Mouse (Mus musculus): ENCODE data around the gene Kcnj9. TPM values are rescaled to one million over a fixed set of nuclear protein-coding genes. Genes with fewer than 3 reads are reported as not detected.
A peak's percentile ranks its signal among the peaks of the same experiment; 100 is the strongest.

The Kcnj9 gene
- polyA plus RNA-seq, 1 experiment from 2014 or later: 4.2 TPM

DNA sequence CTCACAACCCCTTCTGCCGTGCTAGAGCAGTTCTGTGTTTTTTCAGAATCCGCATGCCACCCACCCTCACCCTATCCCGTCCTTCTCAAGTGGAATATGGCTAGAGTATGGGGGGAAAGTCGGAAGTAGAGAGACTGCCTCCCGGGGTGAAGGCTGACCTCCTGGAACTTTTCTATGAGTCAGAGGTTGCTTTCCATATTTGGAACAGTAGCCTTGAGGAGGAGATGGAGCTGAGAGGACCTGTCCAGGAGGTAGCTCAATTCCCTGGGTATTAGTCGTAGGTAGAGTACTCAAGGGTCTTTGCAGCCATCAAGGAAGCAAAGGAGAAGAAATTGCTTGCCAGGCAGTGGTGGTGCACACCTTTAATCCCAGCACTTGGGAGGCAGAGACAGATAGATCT lies 22.9 kb upstream of the Kcnj9 start:
- H3K36me3 ChIP-seq (ENCODE audit: control insufficient read depth, insufficient read depth): no peaks in the 10 kb centered on the region
- ATAC-seq: no peak
- peaks cover 21% of the 10 kb centered on the region for H3K4me1 ChIP-seq (replicated peaks; ENCODE audit: control insufficient read depth, insufficient read depth, low read length)
- no peaks in the 10 kb centered on the region for H3K9me3 ChIP-seq (ENCODE audit: control insufficient read depth, low read length)
- no peak overlapping the region for H3K27ac ChIP-seq (ENCODE audit: low read length)
- H3K9ac ChIP-seq (replicated peaks; ENCODE audit: low read depth, low read length): no peak overlapping the region
- no peaks in the 10 kb centered on the region for H3K27me3 ChIP-seq (replicated peaks; ENCODE audit: control insufficient read depth, insufficient read depth, low read length)
- no peak overlapping the region for H3K4me2 ChIP-seq (ENCODE audit: low read length)
- H3K4me3 ChIP-seq (replicated peaks; ENCODE audit: low read length): no peak overlapping the region
- 79% methylated on average over 6 of the region's 6 CpGs for WGBS

DNA sequence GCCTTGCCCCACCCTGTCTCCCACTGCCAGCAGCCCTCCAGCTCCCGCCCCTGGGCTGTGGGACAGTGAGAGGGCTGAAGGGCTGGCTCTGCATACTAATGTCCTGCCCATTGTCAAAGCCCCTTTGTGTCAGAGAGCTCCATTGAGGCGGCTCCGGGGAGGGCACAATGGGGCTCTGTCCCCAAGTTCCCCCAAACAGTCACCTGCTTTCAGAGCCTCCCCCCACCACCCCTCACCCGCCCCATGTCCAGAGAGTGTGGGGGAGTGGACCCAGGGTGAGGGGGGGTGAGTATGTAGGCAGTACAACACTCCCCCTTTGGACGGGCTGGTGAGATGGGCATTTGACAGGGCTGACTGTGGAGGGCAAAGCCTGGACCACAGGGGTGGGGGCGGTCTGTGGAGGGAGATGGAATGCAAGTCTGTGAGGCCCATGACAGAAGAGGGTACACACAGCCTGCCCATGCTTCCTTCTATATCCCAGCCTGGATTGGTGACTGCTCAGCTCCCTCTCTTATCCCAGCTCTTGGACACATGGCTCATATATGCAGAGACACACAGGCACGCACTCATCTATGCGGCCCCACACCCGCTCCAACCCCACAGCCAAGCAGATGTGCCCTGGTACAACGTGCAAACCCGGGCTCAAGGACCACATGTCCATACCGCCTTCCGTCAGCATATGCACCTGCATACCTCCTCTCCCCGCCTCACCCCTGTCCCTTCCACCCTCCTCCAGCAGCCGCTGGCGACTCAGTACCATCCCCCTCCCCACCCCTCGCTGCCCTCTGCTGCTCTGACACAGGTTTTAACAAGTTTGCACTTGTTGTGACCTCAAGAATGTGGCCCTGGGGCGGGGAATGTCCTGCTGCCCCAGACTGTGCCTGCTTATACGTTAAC lies 21.0 kb upstream of the Kcnj9 start:
- peak overlapping the region; percentile 28; the same call in 1 of the 2 replicates for H3K4me2 ChIP-seq (ENCODE audit: low read length)
- no peaks in the 10 kb centered on the region for H3K9me3 ChIP-seq (ENCODE audit: control insufficient read depth, low read length)
- H3K36me3 ChIP-seq (ENCODE audit: control insufficient read depth, insufficient read depth): no peaks in the 10 kb centered on the region
- ATAC-seq: peak; percentile 96
- no peak overlapping the region for H3K4me3 ChIP-seq (replicated peaks; ENCODE audit: low read length)
- WGBS: 2% methylated on average over 19 of the region's 19 CpGs
- peak overlapping the region; percentile 28 for H3K9ac ChIP-seq (replicated peaks; ENCODE audit: low read depth, low read length)
- peaks cover 18% of the 10 kb centered on the region for H3K4me1 ChIP-seq (replicated peaks; ENCODE audit: control insufficient read depth, insufficient read depth, low read length)
- no peaks in the 10 kb centered on the region for H3K27me3 ChIP-seq (replicated peaks; ENCODE audit: control insufficient read depth, insufficient read depth, low read length)
- peak overlapping the region; percentile 76 for H3K27ac ChIP-seq (ENCODE audit: low read length)

DNA sequence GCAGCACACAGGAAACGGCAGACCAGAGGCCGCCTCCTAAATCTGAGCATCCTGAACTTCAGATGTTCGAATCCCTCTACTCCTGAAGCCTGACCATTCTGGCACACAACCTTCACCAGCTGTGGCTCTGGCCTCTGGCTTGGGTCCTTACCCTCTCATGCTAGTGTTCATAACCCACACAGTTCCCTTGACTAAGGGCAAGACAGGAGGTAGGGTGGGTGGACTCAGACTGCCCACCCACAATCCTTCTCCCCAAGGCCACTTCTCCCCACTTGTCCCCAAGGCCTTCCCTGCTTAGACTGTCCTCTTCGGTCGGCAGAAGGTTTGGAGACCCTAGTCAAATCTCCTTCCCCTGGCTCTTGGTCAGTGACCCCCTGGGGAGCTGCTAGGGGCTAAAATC lies 20.4 kb upstream of the Kcnj9 start:
- Histone ChIP-seq H3K27me3 (replicated peaks; ENCODE audit: control insufficient read depth, insufficient read depth, low read length) (no peaks in the 10 kb centered on the region), H3K4me3 (replicated peaks; ENCODE audit: low read length) (no peak overlapping the region), H3K36me3 (ENCODE audit: control insufficient read depth, insufficient read depth) (no peaks in the 10 kb centered on the region), H3K27ac (ENCODE audit: low read length) (peak overlapping the region; percentile 76), H3K4me1 (replicated peaks; ENCODE audit: control insufficient read depth, insufficient read depth, low read length) (peaks cover 13% of the 10 kb centered on the region), H3K4me2 (ENCODE audit: low read length) (no peak overlapping the region), H3K9me3 (ENCODE audit: control insufficient read depth, low read length) (no peaks in the 10 kb centered on the region), H3K9ac (replicated peaks; ENCODE audit: low read depth, low read length) (peak overlapping the region; percentile 28)
- ATAC-seq: peak; percentile 21
- 17% methylated on average over 5 of the region's 5 CpGs for whole genome bisulfite sequencing

GRCm38 (mm10) chr1:172347382-172347781 lies 18.3 kb upstream of the Kcnj9 start:
- 90% methylated on average over 12 of the region's 12 CpGs for WGBS
- Histone ChIP-seq H3K4me1 (replicated peaks; ENCODE audit: control insufficient read depth, insufficient read depth, low read length) (peaks cover 13% of the 10 kb centered on the region), H3K27ac (ENCODE audit: low read length) (no peak overlapping the region), H3K9ac (replicated peaks; ENCODE audit: low read depth, low read length) (no peak overlapping the region), H3K4me2 (ENCODE audit: low read length) (no peak overlapping the region), H3K9me3 (ENCODE audit: control insufficient read depth, low read length) (no peaks in the 10 kb centered on the region), H3K36me3 (ENCODE audit: control insufficient read depth, insufficient read depth) (no peaks in the 10 kb centered on the region), H3K27me3 (replicated peaks; ENCODE audit: control insufficient read depth, insufficient read depth, low read length) (no peaks in the 10 kb centered on the region), H3K4me3 (replicated peaks; ENCODE audit: low read length) (no peak overlapping the region)
- ATAC-seq: no peak

GRCm38 (mm10) chr1:172346707-172347106 lies 17.6 kb upstream of the Kcnj9 start:
- no peak overlapping the region for H3K27ac ChIP-seq (ENCODE audit: low read length)
- no peak overlapping the region for H3K4me3 ChIP-seq (replicated peaks; ENCODE audit: low read length)
- no peak for ATAC-seq
- no peaks in the 10 kb centered on the region for H3K9me3 ChIP-seq (ENCODE audit: control insufficient read depth, low read length)
- H3K4me2 ChIP-seq (ENCODE audit: low read length): no peak overlapping the region
- H3K9ac ChIP-seq (replicated peaks; ENCODE audit: low read depth, low read length): no peak overlapping the region
- H3K27me3 ChIP-seq (replicated peaks; ENCODE audit: control insufficient read depth, insufficient read depth, low read length): no peaks in the 10 kb centered on the region
- peaks cover 13% of the 10 kb centered on the region for H3K4me1 ChIP-seq (replicated peaks; ENCODE audit: control insufficient read depth, insufficient read depth, low read length)
- WGBS: 86% methylated on average over 10 of the region's 10 CpGs
- H3K36me3 ChIP-seq (ENCODE audit: control insufficient read depth, insufficient read depth): no peaks in the 10 kb centered on the region

- H3K9me3 ChIP-seq (ENCODE audit: control insufficient read depth, low read length): no peaks in the 10 kb centered on the region
- no peak for ATAC-seq
Measured at GRCm38 (mm10) chr1:172344820-172345219, 15.7 kb upstream of the Kcnj9 start.

DNA sequence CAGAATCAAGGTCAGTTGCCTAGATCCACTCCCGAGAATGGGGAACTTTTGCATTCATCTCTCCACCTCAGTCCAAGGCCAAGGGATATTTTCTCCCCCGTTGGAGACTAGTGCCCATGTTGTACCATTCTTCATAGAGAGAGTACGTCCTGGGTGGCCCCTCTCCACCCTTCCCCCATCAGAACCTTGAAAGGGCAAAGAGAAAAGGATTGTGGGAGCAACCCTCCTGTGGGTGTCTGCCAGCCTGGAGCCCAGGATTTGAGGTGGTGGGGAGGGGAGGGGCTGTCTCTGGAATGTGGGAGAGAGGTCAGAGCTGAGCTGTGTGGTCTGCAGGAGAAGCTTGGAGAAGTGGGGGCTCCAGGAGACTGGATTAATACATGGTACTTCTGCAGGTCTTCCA lies 14.8 kb upstream of the Kcnj9 start:
- Histone ChIP-seq H3K4me1 (replicated peaks; ENCODE audit: control insufficient read depth, insufficient read depth, low read length) (peaks cover 5% of the 10 kb centered on the region), H3K27ac (ENCODE audit: low read length) (peak overlapping the region; percentile 58; the same call in 1 of the 2 replicates), H3K27me3 (replicated peaks; ENCODE audit: control insufficient read depth, insufficient read depth, low read length) (no peaks in the 10 kb centered on the region), H3K4me2 (ENCODE audit: low read length) (no peak overlapping the region), H3K9me3 (ENCODE audit: control insufficient read depth, low read length) (no peaks in the 10 kb centered on the region), H3K4me3 (replicated peaks; ENCODE audit: low read length) (no peak overlapping the region), H3K9ac (replicated peaks; ENCODE audit: low read depth, low read length) (no peak overlapping the region), H3K36me3 (ENCODE audit: control insufficient read depth, insufficient read depth) (no peaks in the 10 kb centered on the region)
- WGBS: 34% methylated on average over 3 of the region's 3 CpGs
- no peak for ATAC-seq

More at GRCm38 (mm10) chr1:172344820-172345219, 15.7 kb upstream of the Kcnj9 start:
- 87% methylated on average over 7 of the region's 7 CpGs for WGBS
- H3K4me1 ChIP-seq (replicated peaks; ENCODE audit: control insufficient read depth, insufficient read depth, low read length): peaks cover 10% of the 10 kb centered on the region
- H3K27ac ChIP-seq (ENCODE audit: low read length): no peak overlapping the region
- H3K36me3 ChIP-seq (ENCODE audit: control insufficient read depth, insufficient read depth): no peaks in the 10 kb centered on the region
- no peak overlapping the region for H3K4me2 ChIP-seq (ENCODE audit: low read length)
- H3K27me3 ChIP-seq (replicated peaks; ENCODE audit: control insufficient read depth, insufficient read depth, low read length): no peaks in the 10 kb centered on the region
- no peak overlapping the region for H3K9ac ChIP-seq (replicated peaks; ENCODE audit: low read depth, low read length)
- no peak overlapping the region for H3K4me3 ChIP-seq (replicated peaks; ENCODE audit: low read length)

DNA sequence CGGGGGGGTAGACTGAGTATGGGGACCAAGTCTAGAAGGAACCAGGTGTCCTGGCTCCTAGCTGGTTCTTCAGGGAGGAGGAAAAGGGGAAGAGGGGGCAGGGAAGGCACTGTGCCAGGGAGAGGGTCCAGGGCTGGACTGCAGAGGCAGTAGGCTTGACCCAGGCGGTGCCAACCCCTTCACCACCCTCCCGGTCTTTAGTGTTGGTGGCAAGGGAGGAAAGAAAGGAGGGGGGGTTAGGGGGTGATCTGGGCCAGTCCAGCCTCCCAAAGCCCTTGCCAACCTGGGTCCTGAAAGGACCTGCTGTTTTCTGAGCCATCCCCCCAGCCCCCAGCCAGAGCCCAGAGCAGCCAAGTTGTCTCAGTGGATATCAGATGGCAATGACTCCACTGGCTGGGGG lies 13.6 kb upstream of the Kcnj9 start:
- Histone ChIP-seq H3K27me3 (replicated peaks; ENCODE audit: control insufficient read depth, insufficient read depth, low read length) (no peaks in the 10 kb centered on the region), H3K36me3 (ENCODE audit: control insufficient read depth, insufficient read depth) (no peaks in the 10 kb centered on the region), H3K27ac (ENCODE audit: low read length) (peak overlapping the region; percentile 59), H3K4me3 (replicated peaks; ENCODE audit: low read length) (peak overlapping the region; percentile 53), H3K9ac (replicated peaks; ENCODE audit: low read depth, low read length) (no peak overlapping the region), H3K9me3 (ENCODE audit: control insufficient read depth, low read length) (no peaks in the 10 kb centered on the region), H3K4me1 (replicated peaks; ENCODE audit: control insufficient read depth, insufficient read depth, low read length) (peaks cover 5% of the 10 kb centered on the region), H3K4me2 (ENCODE audit: low read length) (peak overlapping the region; percentile 65)
- WGBS: 52% methylated on average over 3 of the region's 3 CpGs
- peak; percentile 45 for ATAC-seq

GRCm38 (mm10) chr1:172341386-172341785 lies 12.3 kb upstream of the Kcnj9 start:
- H3K4me3 ChIP-seq (replicated peaks; ENCODE audit: low read length): peak overlapping the region; percentile 53
- 12% methylated on average over 10 of the region's 10 CpGs for WGBS
- H3K9me3 ChIP-seq (ENCODE audit: control insufficient read depth, low read length): no peaks in the 10 kb centered on the region
- peak overlapping the region; percentile 65 for H3K4me2 ChIP-seq (ENCODE audit: low read length)
- H3K27me3 ChIP-seq (replicated peaks; ENCODE audit: control insufficient read depth, insufficient read depth, low read length): no peaks in the 10 kb centered on the region
- ATAC-seq: peak; percentile 2; the same call in 1 of the 2 replicates
- peak overlapping the region; percentile 33; the same call in 1 of the 2 replicates for H3K9ac ChIP-seq (replicated peaks; ENCODE audit: low read depth, low read length)
- peaks cover 5% of the 10 kb centered on the region for H3K4me1 ChIP-seq (replicated peaks; ENCODE audit: control insufficient read depth, insufficient read depth, low read length)
- peak overlapping the region; percentile 33; the same call in 1 of the 2 replicates for H3K27ac ChIP-seq (ENCODE audit: low read length)
- H3K36me3 ChIP-seq (ENCODE audit: control insufficient read depth, insufficient read depth): no peaks in the 10 kb centered on the region

Measured in forebrain, embryonic 16.5 days (tissue).